Mouse (Mus musculus): ENCODE results near the gene Echs1. TPM values are rescaled to one million over a fixed set of nuclear protein-coding genes. Genes with fewer than 3 reads are reported as not detected.

The Echs1 gene
- polyA plus RNA-seq (2014; fragmentation: Illumina TruSeq; extraction: RNeasy Lipid Tissue Mini Kit (QIAGEN cat#74804); ENCODE audit: low read depth, low replicate concordance), result 264 TPM

DNA sequence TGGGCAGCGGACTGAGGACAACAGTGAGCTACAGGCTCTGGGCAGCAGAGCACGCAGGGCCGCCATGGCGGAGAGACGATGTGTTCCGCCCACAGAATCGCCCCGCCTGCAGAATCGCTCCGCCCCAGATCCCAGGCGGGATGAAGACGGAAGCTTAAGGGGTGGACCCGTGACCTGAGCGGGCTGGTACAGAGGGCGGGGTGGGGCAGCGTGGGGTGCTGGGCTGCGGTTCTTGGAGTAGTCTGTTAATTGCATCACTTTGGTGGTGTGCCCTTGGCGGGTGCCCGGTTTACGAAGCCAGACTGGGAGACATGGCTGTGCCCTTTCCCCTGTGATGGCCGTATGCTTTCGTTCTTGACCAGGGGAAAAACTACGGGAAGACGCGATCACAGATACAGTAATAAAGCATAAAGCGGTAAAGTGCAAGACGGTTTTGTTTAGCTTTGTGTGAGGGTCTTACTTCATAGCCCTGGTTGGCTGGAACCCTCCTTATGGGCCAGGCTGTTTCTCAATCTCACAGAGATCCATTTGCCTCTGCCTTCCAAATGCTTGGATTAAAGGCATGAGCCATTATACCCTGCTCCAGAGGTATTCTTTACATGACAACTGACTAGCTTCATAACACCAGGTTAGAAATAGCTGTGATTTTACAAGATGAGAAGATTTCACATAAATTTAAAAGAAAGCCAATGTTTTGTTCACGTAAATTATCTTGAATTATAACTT lies at the start of gene Echs1:
TSS of gene Echs1 (minus strand) at position 148 of the 726 bp plus-strand sequence.

DNA sequence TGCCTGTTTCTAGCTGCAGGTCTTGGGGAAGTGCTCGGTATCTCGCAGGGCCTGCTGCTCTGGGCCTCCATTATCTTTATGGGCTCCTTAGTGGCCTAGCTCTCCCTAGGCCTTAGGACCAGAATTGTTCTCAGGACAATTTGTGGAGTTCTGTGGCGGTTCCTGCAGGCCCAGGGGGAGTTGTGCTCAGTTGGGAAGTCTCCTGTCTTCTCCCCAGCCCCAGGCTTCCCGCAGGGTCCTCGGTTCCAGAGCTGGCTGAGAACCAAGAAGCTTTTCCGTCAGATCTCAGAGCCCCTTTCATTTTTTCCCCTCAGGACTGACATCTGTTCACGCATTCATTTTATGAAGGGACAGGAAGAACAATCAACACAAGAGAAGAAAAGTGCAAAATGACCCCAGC lies 48.4 kb upstream of the Echs1 start, which contains the start of gene Olfr522:
TSS of gene Olfr522 (minus strand) at position 101 of the 400 bp plus-strand sequence.

DNA sequence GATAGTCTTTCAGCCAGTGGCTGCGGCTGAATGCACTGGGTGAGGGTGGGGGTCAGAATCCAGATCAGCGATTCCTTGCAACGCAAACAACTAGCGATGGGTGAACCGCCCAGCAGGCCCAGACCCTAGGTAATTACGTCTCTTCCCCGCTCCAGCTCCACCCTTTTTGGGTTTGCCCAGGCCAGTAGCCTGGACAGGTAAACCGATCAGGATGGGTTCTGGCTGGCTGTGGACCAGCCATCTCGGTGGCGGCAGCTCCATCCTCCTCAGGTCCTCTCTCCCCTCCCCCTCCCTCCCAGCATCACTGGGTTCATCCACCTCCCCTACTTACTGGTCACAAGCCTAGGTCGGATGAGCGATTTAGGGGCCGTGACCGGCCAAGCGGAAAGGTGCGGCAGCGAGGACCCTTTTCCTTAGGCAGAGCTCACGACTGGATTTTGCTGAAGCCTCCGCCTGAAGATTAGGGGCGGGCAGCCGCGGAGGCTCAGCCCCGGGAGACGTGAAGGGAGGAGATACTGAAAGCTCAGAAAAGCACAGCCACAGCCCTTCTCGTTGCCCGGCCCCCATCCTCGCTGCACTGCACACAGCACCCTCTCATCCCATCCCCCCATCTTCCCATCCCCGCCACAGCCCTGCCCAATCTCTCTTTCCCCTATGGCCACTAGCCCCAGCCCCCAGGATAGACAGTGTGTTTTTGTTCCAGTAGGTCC lies 38.1 kb upstream of the Echs1 start, which contains the start of gene Sprn:
TSS of gene Sprn (minus strand) at position 660 of the 710 bp plus-strand sequence.

DNA sequence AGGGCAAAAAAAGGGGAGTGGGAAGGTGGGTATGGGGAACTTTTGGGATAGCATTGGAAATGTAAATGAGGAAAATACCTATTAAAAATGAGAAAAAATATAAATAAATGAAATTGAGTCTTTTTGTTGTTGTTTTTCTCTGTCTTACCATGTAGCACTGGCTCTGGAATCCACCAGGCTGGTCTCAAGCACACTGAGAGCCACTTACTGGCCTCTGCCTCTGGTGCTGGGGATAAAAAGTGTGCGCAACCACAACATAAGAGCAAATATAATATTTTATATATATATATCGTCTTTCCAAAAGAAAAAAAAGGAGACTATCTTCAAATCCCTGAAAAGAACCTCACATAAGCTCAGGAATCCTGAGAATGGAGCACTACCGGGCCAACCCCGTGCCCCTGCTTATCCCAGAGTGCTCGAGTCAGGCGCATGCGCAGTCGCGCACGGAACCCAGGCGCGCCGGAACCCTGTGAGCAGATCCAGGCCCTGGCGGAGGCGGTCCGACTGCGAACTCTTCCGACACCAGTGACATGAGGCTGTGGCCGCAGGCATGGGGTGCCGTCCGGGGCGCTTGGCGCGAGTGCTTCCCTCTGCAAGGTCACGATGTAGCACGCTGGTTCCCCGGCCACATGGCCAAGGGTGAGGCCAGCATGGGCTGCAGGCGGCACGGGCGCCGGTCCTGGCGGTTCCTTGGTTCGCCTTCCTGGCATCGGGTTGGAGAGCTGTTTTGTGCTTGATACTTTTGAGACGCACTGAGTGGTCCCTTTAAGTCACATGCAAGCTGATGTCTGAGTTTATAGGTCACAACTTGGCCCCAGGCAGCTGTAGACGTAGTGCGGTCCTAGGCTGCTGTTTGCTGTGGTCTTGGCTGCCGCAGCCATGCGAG lies 21.1 kb upstream of the Echs1 start, which contains the start of gene Mtg1:
TSS of gene Mtg1 (plus strand) at position 430 of the 886 bp plus-strand sequence.

DNA sequence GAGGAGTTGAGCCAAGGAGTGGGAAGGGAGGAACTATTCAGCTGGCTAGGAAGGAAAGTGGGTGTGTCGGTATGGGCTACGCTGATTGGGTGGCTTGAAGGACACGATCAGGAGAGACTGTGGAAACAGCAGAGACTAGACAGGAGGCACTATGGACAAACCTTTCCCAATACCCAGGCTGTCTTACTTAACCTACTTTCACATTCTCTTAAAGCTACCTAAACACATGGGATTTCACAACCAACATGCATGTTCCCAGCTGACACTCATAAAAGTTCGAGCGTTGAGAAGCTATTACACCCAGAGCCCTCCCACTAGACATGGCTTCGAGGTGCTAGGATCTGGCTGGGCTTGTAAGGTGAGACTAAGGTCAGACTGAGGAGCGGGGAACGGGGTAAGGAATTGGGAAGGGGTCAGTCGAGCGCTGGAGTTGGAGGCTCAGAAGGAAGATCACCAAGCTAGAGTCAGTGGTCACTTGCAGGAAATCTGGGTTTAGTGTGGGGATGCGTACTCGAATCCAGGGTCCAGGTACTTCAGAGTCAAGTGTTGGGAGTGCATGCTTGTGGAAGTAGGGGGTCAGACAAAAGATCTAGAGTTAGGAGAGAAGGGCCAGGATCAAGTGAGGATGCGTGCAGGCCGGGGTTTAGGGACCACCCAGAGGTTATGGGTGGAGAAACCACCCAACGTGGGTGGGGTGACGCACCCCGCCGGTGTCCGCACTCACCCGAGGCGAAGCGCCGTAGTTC lies 520 bp downstream of the Echs1 start, which contains the start of gene Paox:
TSS of gene Paox (plus strand) at position 217 of the 746 bp plus-strand sequence.

DNA sequence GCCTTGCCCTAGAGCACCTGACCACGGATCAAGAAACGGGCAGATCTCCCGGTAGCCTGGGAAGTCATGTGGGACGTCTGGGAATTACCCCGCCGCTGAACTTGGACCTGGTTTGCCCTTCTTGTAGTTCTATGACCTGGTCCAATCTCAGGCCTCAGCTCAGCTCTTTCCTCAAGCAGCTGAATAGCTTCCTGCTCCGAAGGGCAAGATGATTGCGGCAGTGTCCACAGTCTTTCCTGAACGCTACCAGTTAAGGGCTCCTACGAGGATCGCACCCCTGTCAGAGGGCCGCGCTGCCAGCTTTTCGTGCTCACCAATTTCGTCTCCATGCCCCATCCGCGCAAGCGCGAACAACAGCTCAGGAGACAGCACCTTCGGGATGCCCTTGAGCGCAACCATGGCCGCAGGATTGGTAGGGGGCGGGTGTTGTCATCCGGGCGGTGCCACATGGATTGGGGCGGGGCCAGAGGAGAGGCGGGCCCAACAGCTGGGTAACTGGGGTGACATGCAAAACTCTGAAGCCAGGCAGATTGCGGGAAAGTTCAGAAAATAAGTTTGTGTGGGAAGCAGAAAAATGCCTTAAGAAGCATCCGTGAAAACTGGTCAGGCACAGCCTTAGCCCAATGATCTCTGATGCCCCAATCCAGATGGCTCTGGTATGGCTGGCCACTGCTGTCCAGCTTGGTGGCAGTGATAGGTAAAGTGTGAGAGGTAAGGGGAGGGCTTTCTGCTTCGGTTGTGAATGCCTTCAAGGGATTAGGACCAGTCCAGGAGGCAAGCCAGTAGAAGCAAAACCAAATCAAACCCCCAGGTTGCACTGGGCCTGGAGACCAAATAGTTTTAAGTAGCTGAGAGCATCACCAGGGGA lies 14.0 kb downstream of the Echs1 start, which contains the start of gene Fuom:
TSS of gene Fuom (minus strand) at position 449 of the 868 bp plus-strand sequence.

DNA sequence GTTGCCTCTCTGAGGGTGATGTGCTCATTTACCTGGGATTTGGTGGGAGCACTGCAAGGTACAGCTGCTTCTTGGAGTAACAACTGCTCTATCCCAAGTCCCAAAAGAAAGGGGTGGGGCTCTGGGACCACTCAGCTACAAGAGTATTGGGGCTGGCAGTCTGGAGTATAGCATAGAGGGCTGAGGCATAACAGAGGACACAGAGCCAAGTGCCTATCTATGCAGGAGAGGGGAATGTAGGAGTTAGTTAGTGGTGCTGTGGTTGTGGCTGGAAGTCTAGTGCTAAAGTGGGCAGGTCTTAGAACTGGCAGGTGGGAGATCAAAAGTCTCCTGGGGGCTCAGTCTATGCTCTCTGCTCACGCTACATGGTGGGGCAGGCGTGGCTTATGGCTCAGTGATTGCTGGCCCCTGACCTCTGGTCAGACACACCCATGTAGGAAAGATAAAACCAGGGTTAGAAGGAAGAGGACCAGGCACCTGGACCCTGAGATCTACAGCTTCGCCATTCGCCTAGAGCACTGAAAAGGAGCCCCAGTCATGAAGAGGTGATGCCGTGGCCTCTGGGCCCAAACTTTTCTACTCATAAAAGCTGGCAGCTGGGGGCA lies 23.2 kb downstream of the Echs1 start, which contains the start of gene Prap1:
TSS of gene Prap1 (plus strand) at position 472 of the 605 bp plus-strand sequence.

DNA sequence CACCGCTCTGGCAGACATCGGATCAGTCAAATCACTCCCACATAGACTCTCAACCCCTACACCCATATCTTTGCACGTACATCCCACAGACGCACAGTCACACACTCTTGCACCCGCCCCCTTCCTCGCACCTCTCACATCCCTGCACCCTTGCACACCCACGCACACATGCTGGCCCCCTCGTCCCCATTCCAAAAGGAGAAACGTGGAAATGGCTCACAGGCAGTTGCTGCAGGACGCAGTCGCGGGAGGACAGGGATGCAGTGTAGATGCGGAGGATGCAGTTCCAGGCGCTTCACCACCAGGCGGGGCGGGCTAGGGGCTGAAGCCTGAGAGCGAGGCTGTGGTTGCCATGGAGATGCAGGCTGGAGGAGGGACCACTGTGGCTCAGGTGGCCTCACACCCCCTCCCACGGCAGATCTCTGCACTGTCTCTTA lies 34.0 kb downstream of the Echs1 start, which contains the start of gene Caly:
TSS of gene Caly (minus strand) at position 307 of the 437 bp plus-strand sequence.

Other genes starting within 250 kb of the Echs1 start
- gene Kndc1, start 221.8 kb downstream of the Echs1 start, polyA plus RNA-seq (2014; fragmentation: Illumina TruSeq; extraction: RNeasy Lipid Tissue Mini Kit (QIAGEN cat#74804); ENCODE audit: low read depth, low replicate concordance), result 0.17 TPM
- gene Utf1, start 172.7 kb downstream of the Echs1 start, polyA plus RNA-seq (2014; fragmentation: Illumina TruSeq; extraction: RNeasy Lipid Tissue Mini Kit (QIAGEN cat#74804); ENCODE audit: low read depth, low replicate concordance), result not detected
- gene 6430531B16Rik, start 137.7 kb downstream of the Echs1 start, polyA plus RNA-seq (2014; fragmentation: Illumina TruSeq; extraction: RNeasy Lipid Tissue Mini Kit (QIAGEN cat#74804); ENCODE audit: low read depth, low replicate concordance), result not detected
- 0.23 TPM for gene Adam8, start 123.9 kb downstream of the Echs1 start, polyA plus RNA-seq (2014; fragmentation: Illumina TruSeq; extraction: RNeasy Lipid Tissue Mini Kit (QIAGEN cat#74804); ENCODE audit: low read depth, low replicate concordance)
- 10.6 TPM for gene Zfp511, start 80.1 kb downstream of the Echs1 start, polyA plus RNA-seq (2014; fragmentation: Illumina TruSeq; extraction: RNeasy Lipid Tissue Mini Kit (QIAGEN cat#74804); ENCODE audit: low read depth, low replicate concordance)
- 25.7 TPM for gene Tubgcp2, start 79.8 kb downstream of the Echs1 start, polyA plus RNA-seq (2014; fragmentation: Illumina TruSeq; extraction: RNeasy Lipid Tissue Mini Kit (QIAGEN cat#74804); ENCODE audit: low read depth, low replicate concordance)
- gene Msx3, start 67.4 kb downstream of the Echs1 start, polyA plus RNA-seq (2014; fragmentation: Illumina TruSeq; extraction: RNeasy Lipid Tissue Mini Kit (QIAGEN cat#74804); ENCODE audit: low read depth, low replicate concordance), result not detected
- gene Caly, start 33.9 kb downstream of the Echs1 start, polyA plus RNA-seq (2014; fragmentation: Illumina TruSeq; extraction: RNeasy Lipid Tissue Mini Kit (QIAGEN cat#74804); ENCODE audit: low read depth, low replicate concordance), result not detected
- not detected for gene Prap1, start 23.1 kb downstream of the Echs1 start, polyA plus RNA-seq (2014; fragmentation: Illumina TruSeq; extraction: RNeasy Lipid Tissue Mini Kit (QIAGEN cat#74804); ENCODE audit: low read depth, low replicate concordance)
- gene Fuom, start 14.0 kb downstream of the Echs1 start, polyA plus RNA-seq (2014; fragmentation: Illumina TruSeq; extraction: RNeasy Lipid Tissue Mini Kit (QIAGEN cat#74804); ENCODE audit: low read depth, low replicate concordance), result 21.3 TPM
- 10.3 TPM for gene Paox, start 677 bp downstream of the Echs1 start, polyA plus RNA-seq (2014; fragmentation: Illumina TruSeq; extraction: RNeasy Lipid Tissue Mini Kit (QIAGEN cat#74804); ENCODE audit: low read depth, low replicate concordance)
- 7.0 TPM for gene Mtg1, start 21.1 kb upstream of the Echs1 start, polyA plus RNA-seq (2014; fragmentation: Illumina TruSeq; extraction: RNeasy Lipid Tissue Mini Kit (QIAGEN cat#74804); ENCODE audit: low read depth, low replicate concordance)
- 1.6 TPM for gene Sprn, start 38.4 kb upstream of the Echs1 start, polyA plus RNA-seq (2014; fragmentation: Illumina TruSeq; extraction: RNeasy Lipid Tissue Mini Kit (QIAGEN cat#74804); ENCODE audit: low read depth, low replicate concordance)
- not detected for gene Olfr522, start 48.3 kb upstream of the Echs1 start, polyA plus RNA-seq (2014; fragmentation: Illumina TruSeq; extraction: RNeasy Lipid Tissue Mini Kit (QIAGEN cat#74804); ENCODE audit: low read depth, low replicate concordance)
- not detected for gene Olfr523, start 56.7 kb upstream of the Echs1 start, polyA plus RNA-seq (2014; fragmentation: Illumina TruSeq; extraction: RNeasy Lipid Tissue Mini Kit (QIAGEN cat#74804); ENCODE audit: low read depth, low replicate concordance)
- not detected for gene Olfr524, start 89.5 kb upstream of the Echs1 start, polyA plus RNA-seq (2014; fragmentation: Illumina TruSeq; extraction: RNeasy Lipid Tissue Mini Kit (QIAGEN cat#74804); ENCODE audit: low read depth, low replicate concordance)
- gene Cd163l1, start 101.8 kb upstream of the Echs1 start, polyA plus RNA-seq (2014; fragmentation: Illumina TruSeq; extraction: RNeasy Lipid Tissue Mini Kit (QIAGEN cat#74804); ENCODE audit: low read depth, low replicate concordance), result not detected
- not detected for gene 5830411N06Rik, start 130.8 kb upstream of the Echs1 start, polyA plus RNA-seq (2014; fragmentation: Illumina TruSeq; extraction: RNeasy Lipid Tissue Mini Kit (QIAGEN cat#74804); ENCODE audit: low read depth, low replicate concordance)
- not detected for gene Olfr525, start 204.4 kb upstream of the Echs1 start, polyA plus RNA-seq (2014; fragmentation: Illumina TruSeq; extraction: RNeasy Lipid Tissue Mini Kit (QIAGEN cat#74804); ENCODE audit: low read depth, low replicate concordance)
- gene Olfr527, start 217.5 kb upstream of the Echs1 start, polyA plus RNA-seq (2014; fragmentation: Illumina TruSeq; extraction: RNeasy Lipid Tissue Mini Kit (QIAGEN cat#74804); ENCODE audit: low read depth, low replicate concordance), result not detected
- not detected for gene Olfr60, start 245.2 kb upstream of the Echs1 start, polyA plus RNA-seq (2014; fragmentation: Illumina TruSeq; extraction: RNeasy Lipid Tissue Mini Kit (QIAGEN cat#74804); ENCODE audit: low read depth, low replicate concordance)

Data from adrenal gland, adult 10 weeks (tissue).